Mouse (Mus musculus) left cerebral cortex, postnatal 10 days (tissue): ENCODE measurements around the gene Rsph6a. TPM values are rescaled to one million over a fixed set of nuclear protein-coding genes. Genes with fewer than 3 reads are reported as not detected.

Experiments used
- microRNA-seq: library from miRNA; unstranded; fragments of <30 nt; microRNA quantifications from one replicate; pipeline ENCODE4 v1.2.0, GENCODE M21; 2022
- total RNA-seq, 2 experiments: library from RNA; stranded (reverse); gene quantifications; 2 replicates each; pipeline ENCODE4 v1.2.3; 2021

The Rsph6a gene
- total RNA-seq, 2 experiments from 2014 or later = 0.22 to 0.41 TPM

Small RNA genes lying within 50 kb of the gene (microRNA-seq; reads per million reads assigned to microRNA genes)
- 6.0 reads per million, percentile 22 among the genes with 10 or more reads in this experiment for gene Mir3100

Other genes starting within 250 kb of the Rsph6a start
- gene Psg17, start 233.1 kb upstream of the Rsph6a start, total RNA-seq = not detected
- gene Mill2, start 214.7 kb upstream of the Rsph6a start, total RNA-seq = 1 to 10 TPM; 1.3 to 1.5 TPM
- gene Pglyrp1, start 183.4 kb upstream of the Rsph6a start, total RNA-seq = 10 to 100 TPM; 26.6 to 28.1 TPM
- 10 to 100 TPM; 12.8 to 13.4 TPM for gene Ccdc61, start 144.3 kb upstream of the Rsph6a start, total RNA-seq
- 100 to 1,000 TPM; 114 to 118 TPM for gene Nova2, start 128.8 kb upstream of the Rsph6a start, total RNA-seq
- under 1 TPM; 0.71 to 0.95 TPM for gene Nanos2, start 67.3 kb upstream of the Rsph6a start, total RNA-seq
- gene Mypop, start 63.4 kb upstream of the Rsph6a start, total RNA-seq = 10 to 100 TPM; 30.8 to 31.7 TPM
- 10 to 100 TPM; 44.8 to 46.1 TPM for gene Irf2bp1, start 50.6 kb upstream of the Rsph6a start, total RNA-seq
- gene Foxa3, start 31.2 kb upstream of the Rsph6a start, total RNA-seq = not detected
- gene Sympk, start 30.3 kb upstream of the Rsph6a start, total RNA-seq = 10 to 100 TPM; 85.6 to 87.6 TPM
- 100 to 1,000 TPM; 155 to 157 TPM for gene Dmwd, start 21.5 kb downstream of the Rsph6a start, total RNA-seq
- gene Dmpk, start 29.2 kb downstream of the Rsph6a start, total RNA-seq = 10 to 100 TPM; 30.2 to 31.5 TPM
- gene Six5, start 39.9 kb downstream of the Rsph6a start, total RNA-seq = 1 to 10 TPM; 1.5 to 1.9 TPM
- gene Gm4969, start 63.7 kb downstream of the Rsph6a start, total RNA-seq = 1 to 10 TPM; 1.5 to 3.1 TPM
- gene Fbxo46, start 65.2 kb downstream of the Rsph6a start, total RNA-seq = 10 to 100 TPM; 13.0 to 13.6 TPM
- 10 to 100 TPM; 22.6 to 23.1 TPM for gene Qpctl, start 94.6 kb downstream of the Rsph6a start, total RNA-seq
- 10 to 100 TPM; 99.2 to 99.9 TPM for gene Snrpd2, start 95.0 kb downstream of the Rsph6a start, total RNA-seq
- 1 to 10 TPM; 4.7 to 4.8 TPM for gene Gipr, start 111.4 kb downstream of the Rsph6a start, total RNA-seq
- gene Eml2, start 121.7 kb downstream of the Rsph6a start, total RNA-seq = 100 to 1,000 TPM; 202 to 211 TPM
- gene Gpr4, start 157.8 kb downstream of the Rsph6a start, total RNA-seq = 1 to 10 TPM; 4.8 to 5.0 TPM
- gene Opa3, start 173.6 kb downstream of the Rsph6a start, total RNA-seq = 10 to 100 TPM; 36.6 to 38.0 TPM
- gene Vasp, start 217.1 kb downstream of the Rsph6a start, total RNA-seq = 10 to 100 TPM; 23.1 to 23.5 TPM
- under 1 TPM; 0.34 to 0.49 TPM for gene Ppm1n, start 225.4 kb downstream of the Rsph6a start, total RNA-seq
- 100 to 1,000 TPM; 145 to 151 TPM for gene Rtn2, start 227.9 kb downstream of the Rsph6a start, total RNA-seq